Mouse (Mus musculus): ENCODE results near the gene Pcdh15.

The Pcdh15 gene

GRCm38 (mm10) chr10:74023091-74023490 is 923.9 kb downstream of the Pcdh15 start:
- no peak for DNase-seq

- no peak for DNase-seq
Measured at GRCm38 (mm10) chr10:74053059-74053458, 953.9 kb downstream of the Pcdh15 start.

- no peak for DNase-seq
Measured at GRCm38 (mm10) chr10:74086653-74087052, 987.5 kb downstream of the Pcdh15 start.

GRCm38 (mm10) chr10:74098296-74098695 is 999.2 kb downstream of the Pcdh15 start:
- DNase-seq, result no peak

GRCm38 (mm10) chr10:74114107-74114506 is 1015.0 kb downstream of the Pcdh15 start:
- no peak for DNase-seq

GRCm38 (mm10) chr10:74116817-74117216 is 1017.7 kb downstream of the Pcdh15 start:
- DNase-seq, result no peak

GRCm38 (mm10) chr10:74123421-74123820 is 1024.3 kb downstream of the Pcdh15 start:
- DNase-seq, result no peak

GRCm38 (mm10) chr10:74129192-74129591 is 1030.0 kb downstream of the Pcdh15 start:
- no peak for DNase-seq

GRCm38 (mm10) chr10:74129665-74130064 is 1030.5 kb downstream of the Pcdh15 start:
- DNase-seq, result no peak

GRCm38 (mm10) chr10:74130805-74131204 is 1031.7 kb downstream of the Pcdh15 start:
- DNase-seq, result no peak

- DNase-seq, result no peak
Measured at GRCm38 (mm10) chr10:74147966-74148365, 1048.8 kb downstream of the Pcdh15 start.

- DNase-seq, result no peak
Measured at GRCm38 (mm10) chr10:74181921-74182320, 1082.8 kb downstream of the Pcdh15 start.

- no peak for DNase-seq
Measured at GRCm38 (mm10) chr10:74203650-74204049, 1104.5 kb downstream of the Pcdh15 start.

- no peak for DNase-seq
Measured at GRCm38 (mm10) chr10:74217268-74217667, 1118.1 kb downstream of the Pcdh15 start.

GRCm38 (mm10) chr10:74220439-74220838 is 1121.3 kb downstream of the Pcdh15 start:
- DNase-seq, result no peak

- no peak for DNase-seq
Measured at GRCm38 (mm10) chr10:74257716-74258446, 1158.7 kb downstream of the Pcdh15 start.

GRCm38 (mm10) chr10:74258639-74259038 is 1159.5 kb downstream of the Pcdh15 start:
- DNase-seq, result no peak

- DNase-seq, result no peak
Measured at GRCm38 (mm10) chr10:74269637-74270269, 1170.6 kb downstream of the Pcdh15 start.

GRCm38 (mm10) chr10:74270894-74271293 is 1171.8 kb downstream of the Pcdh15 start:
- DNase-seq, result no peak

GRCm38 (mm10) chr10:74304120-74304519 is 1205.0 kb downstream of the Pcdh15 start:
- no peak for DNase-seq

GRCm38 (mm10) chr10:74305439-74306158 is 1206.5 kb downstream of the Pcdh15 start:
- DNase-seq, result no peak

- no peak for DNase-seq
Measured at GRCm38 (mm10) chr10:74307035-74307434, 1207.9 kb downstream of the Pcdh15 start.

GRCm38 (mm10) chr10:74316091-74316490 is 1216.9 kb downstream of the Pcdh15 start:
- no peak for DNase-seq

- no peak for DNase-seq
Measured at GRCm38 (mm10) chr10:74335412-74335811, 1236.3 kb downstream of the Pcdh15 start.

Data from B cell, adult 2 months (primary cell).